Mouse (Mus musculus): ENCODE measurements around the gene Stoml3.

Gene Stoml3

DNA sequence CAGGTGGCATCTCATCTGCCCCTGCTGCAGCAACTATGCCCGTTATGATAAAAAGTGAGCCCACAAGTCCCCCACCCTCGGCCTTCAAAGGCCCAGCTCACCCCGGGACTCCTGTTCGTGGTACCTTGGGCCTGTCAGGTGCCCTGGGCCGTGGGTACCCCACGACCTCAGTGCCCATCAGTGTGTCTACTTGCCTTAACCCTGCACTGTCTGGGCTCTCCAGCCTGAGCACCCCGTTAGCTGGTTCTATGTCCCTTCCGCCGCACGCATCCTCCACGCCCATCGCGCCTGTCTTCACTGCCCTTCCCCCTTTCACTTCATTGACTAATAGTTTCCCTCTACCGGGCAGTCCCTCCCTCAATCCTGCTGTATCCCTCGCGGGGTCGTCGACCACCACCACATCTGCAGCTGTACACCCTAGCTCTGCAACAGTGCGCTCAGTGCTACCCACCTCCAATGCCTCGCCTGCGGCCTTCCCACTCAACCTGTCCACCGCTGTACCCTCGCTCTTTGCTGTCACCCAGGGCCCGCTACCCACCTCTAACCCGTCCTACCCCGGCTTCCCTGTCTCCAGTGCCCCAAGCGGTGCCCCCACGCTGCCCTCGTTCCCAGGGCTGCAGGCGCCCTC, 9.9 kb upstream of the Stoml3 start:
- DNase-seq (ENCODE audit: low read depth, low spot score): no peak

DNA sequence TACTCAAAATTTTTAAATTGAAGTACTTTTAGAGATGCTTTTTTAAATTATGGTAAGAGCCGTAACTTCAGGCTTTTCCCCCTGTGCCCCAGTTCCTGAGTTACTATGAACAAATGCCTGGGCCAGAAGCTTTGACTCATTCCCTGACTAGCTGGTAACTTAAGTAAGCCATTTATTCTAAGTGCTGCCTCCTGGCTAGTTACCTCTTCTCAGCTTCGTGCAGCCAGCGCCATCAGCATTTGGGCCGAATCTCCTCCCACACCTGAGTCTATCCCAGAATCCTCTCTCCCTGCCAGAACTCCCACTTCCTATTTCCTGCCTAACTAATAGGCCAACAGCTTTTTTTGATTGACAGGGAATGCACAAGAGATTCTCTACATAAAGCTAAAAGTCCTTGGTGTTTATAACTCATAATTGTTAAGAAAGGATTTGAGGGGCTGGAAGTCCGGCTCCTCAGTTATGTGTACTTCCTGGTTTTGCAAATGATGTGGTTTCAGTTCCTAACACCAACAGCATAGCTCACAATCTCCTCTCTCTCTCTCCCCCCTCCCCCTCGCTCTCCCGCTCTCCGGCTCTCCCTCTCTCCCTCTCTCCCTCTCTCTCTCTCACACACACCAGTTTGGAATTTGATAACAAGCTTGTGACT, 4.9 kb upstream of the Stoml3 start:
- no peak for DNase-seq (ENCODE audit: low read depth, low spot score)

DNA sequence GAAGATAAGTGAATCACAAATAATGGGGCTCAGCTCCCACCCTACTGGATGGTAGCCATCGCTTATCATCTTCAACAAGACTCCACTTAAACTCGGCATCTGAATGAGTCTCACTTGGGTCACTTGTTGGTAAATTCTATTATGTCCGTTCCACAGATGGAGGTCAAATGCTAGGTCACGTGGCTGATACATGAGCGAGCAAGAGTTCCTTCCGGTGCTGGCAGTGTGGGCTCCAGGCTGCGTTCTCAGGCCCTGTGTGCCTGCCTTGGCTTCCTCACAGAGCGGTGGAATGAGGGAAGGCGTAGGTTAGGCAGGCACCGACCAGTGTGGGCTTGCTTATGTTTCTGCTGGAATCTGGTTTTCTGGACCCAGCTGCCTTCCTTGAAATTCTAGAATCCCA, 1.9 kb upstream of the Stoml3 start:
- no peak for DNase-seq (ENCODE audit: low read depth, low spot score)

DNA sequence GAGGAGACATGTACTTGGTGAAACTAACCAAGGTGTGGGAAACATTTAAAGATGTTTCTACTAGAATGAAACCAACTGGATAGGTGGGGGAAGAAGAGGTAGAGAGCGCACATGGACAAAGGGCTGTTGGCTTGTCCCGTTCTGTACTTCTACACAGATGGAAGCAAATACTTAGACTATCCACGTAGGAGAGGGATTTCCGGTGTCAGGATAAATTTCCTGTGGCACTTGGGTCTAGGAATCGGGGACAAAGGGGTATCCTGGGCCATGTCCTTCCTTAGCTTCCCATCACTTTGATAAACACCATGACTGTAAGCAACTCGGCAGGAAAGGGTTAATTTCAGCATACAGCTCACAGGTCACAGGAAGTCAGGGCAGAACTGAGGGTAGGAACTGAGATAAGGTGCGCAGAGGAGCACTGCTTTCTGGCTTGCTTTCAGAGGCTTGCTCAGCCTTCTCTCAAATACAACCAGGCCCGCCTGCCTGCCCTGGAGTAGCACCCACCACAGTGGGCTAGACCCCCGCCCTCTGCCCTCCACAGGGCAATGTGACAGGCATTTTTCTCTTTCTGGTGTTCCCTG, 1.4 kb upstream of the Stoml3 start:
- no peak for DNase-seq (ENCODE audit: low read depth, low spot score)

DNA sequence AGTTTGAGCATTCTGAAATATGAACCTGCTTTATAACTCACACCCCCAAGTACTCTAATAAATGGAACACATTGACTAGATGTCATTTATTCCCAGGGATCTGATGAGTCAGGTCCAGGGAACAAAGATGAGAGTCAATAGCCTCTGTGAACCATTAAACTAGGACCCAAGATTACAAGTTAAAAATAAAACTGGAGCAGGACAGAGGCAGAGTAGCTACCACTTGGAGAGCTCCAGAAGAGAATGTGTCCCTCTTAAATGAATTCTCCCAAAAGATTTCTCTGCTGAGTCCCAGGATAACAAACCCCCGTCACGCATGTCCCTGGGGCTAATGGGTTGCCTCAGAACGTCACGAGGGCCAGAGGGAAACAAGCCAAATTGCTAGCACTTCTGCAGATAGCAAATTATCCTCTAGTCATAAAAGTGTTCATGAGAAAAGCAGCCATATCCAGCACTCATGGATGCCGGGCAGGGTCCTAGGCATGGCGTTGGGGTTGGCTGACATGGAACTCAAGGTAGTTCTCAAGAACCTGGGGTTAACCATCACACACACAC, 10.0 kb downstream of the Stoml3 start:
- no peak for DNase-seq (ENCODE audit: low read depth, low spot score)

DNA sequence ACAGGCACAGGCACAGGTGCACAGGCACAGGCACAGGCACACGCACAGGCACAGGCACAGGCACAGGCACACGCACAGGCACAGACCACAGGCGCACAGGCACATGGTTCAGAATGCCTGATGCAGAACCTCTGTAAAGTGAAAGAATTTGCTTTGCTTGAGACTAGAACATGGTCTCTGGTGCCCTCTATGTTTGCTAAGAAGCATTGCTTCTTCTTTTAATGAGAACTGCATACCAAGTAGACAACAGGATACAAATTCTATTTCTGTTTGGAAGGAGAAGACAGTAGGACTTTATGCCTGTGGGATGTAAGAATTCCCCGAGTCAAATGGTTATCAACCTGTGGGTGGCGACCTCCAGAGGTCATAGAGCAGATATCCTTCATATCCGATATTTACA, 14.0 kb downstream of the Stoml3 start:
- no peak for DNase-seq (ENCODE audit: low read depth, low spot score)

DNA sequence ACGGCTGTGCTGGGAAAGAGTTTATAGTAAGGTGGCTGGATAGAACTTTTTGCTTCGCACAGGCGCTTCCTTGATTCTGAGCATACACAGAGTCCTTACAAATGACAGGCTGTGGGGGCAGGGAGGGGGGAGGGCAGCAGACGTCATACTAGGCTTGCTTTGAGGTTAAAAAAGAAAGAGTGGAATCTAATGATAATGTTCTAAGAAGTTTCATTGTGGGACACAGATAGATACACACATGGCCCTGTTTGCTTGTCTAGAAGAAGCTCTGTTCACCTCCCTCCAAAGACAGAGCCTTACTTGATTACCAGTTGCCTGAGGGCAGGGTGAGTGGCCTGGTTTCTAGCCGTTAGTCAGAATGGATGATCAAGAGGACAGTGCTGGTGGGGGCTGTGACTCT, 24.6 kb downstream of the Stoml3 start:
- DNase-seq (ENCODE audit: low read depth, low spot score): no peak

DNA sequence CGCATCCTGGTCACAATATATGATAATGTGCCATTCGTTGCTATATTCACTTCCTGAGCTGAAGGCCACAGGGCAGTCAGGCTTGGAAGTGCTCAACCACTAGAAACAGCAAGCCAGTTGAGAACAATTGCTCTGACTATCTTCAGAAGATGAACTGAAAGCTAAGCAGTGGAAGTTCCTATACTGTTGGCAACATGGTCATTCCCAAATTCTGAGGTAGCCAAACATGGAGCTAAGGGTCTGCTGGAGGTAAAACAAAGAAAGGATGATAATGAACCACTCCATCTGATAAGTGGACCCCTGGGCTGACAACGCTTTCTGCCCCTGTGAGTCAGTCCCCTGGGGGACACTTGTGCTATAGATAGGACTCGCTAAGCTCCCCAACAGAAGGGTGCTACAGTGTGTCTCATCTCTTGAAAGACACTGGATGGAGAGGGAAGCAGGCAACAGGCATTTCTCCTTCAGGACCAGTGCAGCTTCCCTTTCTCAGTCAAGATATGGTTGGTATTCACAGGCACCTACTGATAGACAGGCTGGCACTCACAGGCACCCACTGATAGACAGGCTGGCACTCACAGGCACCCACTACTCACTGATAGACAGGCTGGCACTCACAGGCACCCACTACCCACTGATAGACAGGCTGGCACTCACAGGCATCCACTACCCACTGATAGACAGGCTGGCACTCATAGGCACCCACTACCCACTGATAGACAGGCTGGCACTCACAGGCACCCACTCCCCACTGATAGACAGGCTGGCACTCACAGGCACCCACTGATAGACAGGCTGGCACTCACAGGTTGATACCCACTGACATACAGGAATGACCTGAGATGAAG, 26.0 kb downstream of the Stoml3 start:
- no peak for DNase-seq (ENCODE audit: low read depth, low spot score)

DNA sequence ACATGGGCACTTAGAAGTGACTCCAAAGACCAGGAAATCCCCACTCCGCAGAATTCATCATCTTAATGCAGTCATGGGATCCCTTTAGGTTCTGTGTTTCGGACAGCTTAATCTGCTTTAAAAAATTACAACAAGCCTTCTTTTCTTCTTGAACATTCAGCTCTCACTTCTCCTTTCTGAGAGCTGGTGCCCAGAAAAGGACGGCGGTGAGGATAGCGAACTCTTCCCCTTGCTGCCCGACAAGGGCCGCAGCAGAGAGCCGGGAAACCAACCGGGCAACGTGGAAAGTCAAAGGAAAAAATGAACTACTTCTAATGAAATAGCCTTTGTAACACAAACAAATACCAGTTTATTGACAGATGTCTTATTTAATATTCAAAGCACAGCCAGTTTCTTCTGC, 34.3 kb downstream of the Stoml3 start:
- no peak for DNase-seq (ENCODE audit: low read depth, low spot score)

DNA sequence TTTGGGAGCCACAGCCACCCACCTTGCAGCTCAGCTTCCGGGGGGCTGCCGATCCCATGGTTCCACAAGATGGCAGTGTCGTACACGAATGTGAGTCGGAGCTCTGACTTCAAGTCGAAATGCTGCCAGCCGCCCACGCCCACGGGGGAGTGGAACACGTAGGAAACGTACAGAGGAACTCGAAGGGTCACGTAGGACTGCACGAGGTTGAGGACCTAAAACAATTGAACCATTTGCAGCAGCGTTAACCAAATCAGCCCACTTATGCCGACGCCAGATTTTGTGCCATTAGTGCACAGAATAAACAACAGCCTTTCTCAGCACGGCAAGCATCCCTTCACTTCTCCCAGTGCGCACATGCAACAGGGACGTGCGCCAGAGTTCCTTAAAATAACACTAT, 37.3 kb downstream of the Stoml3 start:
- DNase-seq (ENCODE audit: low read depth, low spot score): peak; percentile 65

DNA sequence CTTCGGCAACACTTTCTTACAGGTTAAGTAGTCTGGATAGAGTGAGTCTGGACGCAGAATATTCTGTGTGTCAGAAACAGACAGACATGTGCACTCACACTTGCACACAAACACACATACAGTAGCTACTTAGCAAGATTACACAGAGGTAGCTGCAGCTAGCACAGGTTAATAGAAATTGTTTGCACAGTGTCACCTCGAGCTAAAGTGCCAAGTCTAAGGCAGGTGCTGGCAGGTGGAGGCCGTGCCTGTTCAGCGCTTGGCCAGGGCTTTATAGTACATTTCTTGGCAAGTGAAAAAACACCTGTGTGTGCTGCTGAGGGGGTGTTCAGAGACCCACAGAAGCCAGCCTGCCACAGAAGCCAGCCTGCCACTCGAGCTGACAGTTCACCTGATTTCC, 41.9 kb downstream of the Stoml3 start:
- no peak for DNase-seq (ENCODE audit: low read depth, low spot score)

DNA sequence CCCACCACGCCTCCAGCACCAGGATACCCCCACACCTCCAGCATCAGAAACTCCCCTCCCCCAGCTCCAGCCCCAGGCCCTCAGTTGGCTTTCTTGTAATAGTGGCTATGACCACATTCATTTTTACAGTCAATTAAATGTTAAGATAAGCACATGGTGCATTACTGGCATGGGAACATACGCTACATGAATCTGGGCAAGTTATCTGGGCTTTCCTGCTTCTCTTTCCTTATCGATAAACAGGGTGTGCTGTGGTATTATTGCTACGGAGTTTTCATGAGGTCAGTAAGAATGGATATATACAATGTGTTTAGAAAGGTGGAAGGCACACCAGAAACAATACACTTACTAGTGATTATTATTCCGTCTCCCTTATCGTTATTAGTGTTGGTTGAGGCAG, 43.6 kb downstream of the Stoml3 start:
- DNase-seq (ENCODE audit: low read depth, low spot score): no peak

DNA sequence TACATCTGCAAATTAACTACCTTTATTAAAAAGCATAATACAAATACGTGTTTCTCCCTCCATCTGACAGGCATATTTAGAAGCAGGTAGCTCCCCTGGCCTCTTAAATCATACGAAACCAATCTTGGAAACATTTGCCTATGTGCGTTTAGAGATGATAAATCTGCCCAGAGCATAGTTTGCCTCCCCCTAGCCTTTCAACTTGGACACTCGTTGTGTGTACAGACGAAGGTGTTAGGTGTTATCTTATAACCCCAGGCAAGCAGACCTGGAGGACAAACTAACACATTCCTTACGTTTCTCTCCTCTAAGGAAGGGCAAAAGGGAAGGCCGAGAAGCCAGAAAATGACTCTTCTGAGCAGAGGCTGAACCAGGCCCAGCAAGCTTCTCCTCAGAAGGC, 64.2 kb downstream of the Stoml3 start:
- DNase-seq (ENCODE audit: low read depth, low spot score): no peak

DNA sequence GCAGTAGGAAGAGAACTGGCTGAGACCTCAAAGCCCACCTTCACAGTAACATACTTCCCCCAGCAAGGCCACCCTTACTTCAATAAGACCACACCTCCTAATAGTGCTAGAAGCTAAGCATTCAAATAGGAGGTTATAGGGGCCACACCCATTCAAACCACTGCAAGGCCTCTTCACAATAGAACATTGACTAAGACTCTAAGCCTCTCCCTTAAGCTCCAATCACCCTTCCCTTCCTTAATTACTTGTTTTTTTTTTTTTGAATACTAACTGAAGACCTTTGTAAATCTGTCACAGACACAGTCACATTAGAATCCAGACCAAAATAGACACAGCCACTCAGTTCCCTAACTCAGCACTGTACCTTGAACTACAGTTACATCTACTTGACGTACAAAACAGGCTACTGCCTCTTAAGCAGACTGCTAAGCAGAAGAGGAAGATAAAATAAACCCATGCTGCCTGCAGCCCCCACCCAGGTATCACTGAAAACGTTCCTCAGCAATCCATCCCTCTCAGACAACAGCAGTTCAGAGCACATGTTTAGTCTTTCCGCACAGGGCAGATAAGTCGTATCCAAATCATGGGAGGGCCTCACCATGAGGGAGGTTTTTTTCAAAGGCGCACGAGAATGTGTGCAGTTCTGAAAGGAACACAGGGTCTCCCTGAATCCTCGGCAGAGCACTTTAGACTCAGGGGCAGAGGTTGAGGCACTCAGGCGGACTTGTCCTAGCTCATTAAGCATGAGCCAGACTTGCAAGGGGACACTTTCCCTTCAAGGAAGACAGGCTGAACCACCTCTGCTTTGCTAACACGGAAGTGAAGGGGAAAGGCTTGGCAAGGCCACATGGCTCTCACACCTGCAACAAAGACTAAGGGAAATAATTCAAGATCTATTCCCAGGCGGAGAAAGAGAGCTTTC, 66.8 kb downstream of the Stoml3 start:
- DNase-seq (ENCODE audit: low read depth, low spot score): no peak

DNA sequence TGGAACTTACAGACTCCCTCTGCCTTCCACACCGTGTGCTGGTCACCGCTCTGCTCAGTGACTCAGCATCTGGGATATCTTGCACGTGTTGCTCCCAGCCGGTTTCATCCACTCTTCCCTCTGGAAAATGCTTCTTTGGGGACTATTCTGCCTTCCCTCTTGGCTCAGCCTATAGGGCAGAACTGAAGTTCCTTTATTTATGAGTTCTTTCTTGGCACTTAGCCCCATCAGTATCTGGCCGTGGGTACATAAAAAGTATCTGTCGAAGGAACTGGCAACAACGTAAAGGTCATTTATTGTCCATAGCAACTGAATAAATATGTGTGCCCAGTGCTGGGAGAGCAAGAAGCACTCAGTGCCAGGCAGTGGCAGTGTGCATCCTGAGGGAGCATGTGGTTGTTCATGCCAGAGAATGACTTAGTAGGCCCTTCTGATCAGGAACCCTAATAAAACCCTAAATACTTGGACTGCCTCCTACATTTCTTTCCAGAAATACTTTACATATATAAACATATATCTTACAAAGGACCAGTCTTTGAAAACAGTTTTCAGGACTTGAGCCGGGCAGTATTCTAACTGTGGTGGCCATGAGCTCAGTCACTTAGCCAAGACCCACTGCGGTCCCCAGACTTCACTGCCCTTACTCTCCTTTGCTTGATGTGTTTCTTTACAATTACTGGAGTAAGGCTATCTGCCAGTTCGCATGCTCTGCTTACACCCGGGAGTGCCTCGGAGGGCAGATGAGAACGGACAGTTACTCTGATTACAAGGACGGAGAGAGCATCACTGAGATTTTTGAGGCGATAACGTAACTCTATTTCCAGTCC, 69.1 kb downstream of the Stoml3 start:
- no peak for DNase-seq (ENCODE audit: low read depth, low spot score)

Measured in embryo, embryonic 11.5 days (tissue).